Mouse (Mus musculus): ENCODE measurements at regions not wholly inside any gene's neighbourhood (a gene's known extent, or its start where the extent isn't known, plus 50 kb on each side); places are given as distances from the start of the nearest gene placed in this dataset.

GRCm38 (mm10) chrX:76942136-76942535 is 339.4 kb upstream of the Cldn34d start:
- no peak for DNase-seq (ENCODE audit: low read depth, low spot score)
- ChIA-PET POLR2A (no interaction called here), CTCF (no interaction called here)
- peaks cover 14% of the 10 kb centered on the region for H3K27me3 ChIP-seq
- ATAC-seq, result no peak
- TF ChIP-seq CTCF (IDR thresholded peaks at IDR 0.05), result no peak
- in situ Hi-C loops (cut with MboI; ENCODE audit: low pct_unique_long_range_greater_than_20kb), result loop anchor here (10.0 kb wide), 1 partner anchor 117 kb away; no protein-coding TSS in a partner anchor

GRCm38 (mm10) chrX:76938315-76938714 is 335.6 kb upstream of the Cldn34d start:
- H3K27me3 ChIP-seq, result peaks cover 23% of the 10 kb centered on the region
- ChIA-PET CTCF (no interaction called here), POLR2A (no interaction called here)
- in situ Hi-C loops (cut with MboI; ENCODE audit: low pct_unique_long_range_greater_than_20kb), result no loop called here
- no peak for TF ChIP-seq CTCF (IDR thresholded peaks at IDR 0.05)
- DNase-seq (ENCODE audit: low read depth, low spot score) (no peak), ATAC-seq (no peak)
